Mouse (Mus musculus): ENCODE measurements around the gene Gm32742.

DNA sequence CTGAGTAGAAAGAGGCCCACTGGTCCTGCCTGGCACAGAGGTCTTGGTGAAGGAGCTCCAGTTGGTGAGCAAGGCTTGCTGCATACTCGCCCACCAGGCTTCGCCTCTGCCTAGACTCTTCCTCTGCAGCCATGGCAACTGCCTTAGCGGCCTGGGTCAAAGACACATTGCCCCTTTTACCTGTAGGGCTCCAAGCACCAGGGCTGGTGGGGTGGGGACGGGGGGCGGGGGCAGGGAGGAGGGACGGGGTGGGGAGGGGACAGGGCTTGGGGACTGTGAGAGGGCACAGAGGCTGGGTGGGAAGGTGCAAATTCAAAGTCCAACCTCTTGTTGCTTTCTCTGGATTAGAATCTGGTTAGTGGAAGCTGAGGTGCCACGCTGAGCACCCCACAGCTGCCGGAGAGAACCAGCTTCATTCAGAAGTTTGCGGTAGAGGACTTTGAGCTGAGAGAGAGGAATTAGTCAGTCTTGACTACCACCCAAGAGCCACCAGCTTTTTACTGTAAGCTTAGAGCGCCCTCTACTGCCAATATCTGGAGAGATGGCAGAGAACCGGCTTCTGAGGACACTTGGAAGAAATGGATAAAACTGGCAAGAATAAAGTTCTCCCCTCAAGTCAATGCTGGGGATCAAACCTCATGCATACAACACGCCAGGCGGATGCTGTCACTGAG lies 13.1 kb downstream of the Gm32742 start:
- TF ChIP-seq POLR2A (IDR thresholded peaks at IDR 0.05; ENCODE audit: control insufficient read depth, low read depth, low read length) (no peak), CTCF (IDR thresholded peaks at IDR 0.05; ENCODE audit: control insufficient read depth, insufficient read depth, insufficient replicate concordance, low read depth, low read length) (peak; percentile 25; the same call in 1 of the 2 replicates)
